Mouse (Mus musculus): ENCODE data around the gene Chd4. TPM values are rescaled to one million over a fixed set of nuclear protein-coding genes. Genes with fewer than 3 reads are reported as not detected.
A peak's percentile ranks its signal among the peaks of the same experiment; 100 is the strongest.

The Chd4 gene
- total RNA-seq, 2 experiments from 2014 or later, result 166 to 171 TPM

DNA sequence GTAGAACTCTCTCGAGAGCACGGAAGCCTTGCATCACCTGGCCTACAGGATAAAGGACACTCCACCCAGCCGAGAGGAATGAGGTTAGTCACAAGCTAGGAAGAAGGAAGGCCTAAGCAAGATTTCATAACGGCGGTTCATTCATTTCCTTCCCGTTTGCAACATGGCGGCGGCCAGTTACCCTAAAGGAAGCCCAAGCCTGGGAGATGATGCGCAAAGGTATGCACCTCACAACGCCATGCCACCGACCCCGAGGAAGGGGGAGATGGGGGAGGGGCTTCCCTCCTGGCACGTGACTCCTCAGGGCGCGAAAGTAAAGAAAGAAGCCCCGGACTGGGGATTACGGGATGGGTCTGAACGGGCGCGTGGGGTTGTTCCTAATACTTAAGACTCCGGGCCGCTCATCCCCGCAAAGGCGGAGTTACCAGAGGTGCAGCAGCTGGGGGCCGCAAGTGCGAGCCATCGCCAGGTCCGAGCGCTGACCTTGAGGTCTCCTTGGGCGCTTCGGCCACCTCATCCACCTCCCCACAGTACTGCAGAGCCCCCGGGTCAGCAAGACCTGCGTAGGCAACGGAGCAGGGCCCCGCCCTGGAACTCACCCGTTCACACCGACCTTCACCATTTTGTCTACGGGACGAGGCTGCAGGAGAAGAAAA lies 69.0 kb downstream of the Chd4 start:
- intact Hi-C loops (cut with DNase I), result loop anchor here (1.0 to 5.0 kb wide), 3 partner anchors 16 to 67 kb away; partner anchors contain the start of genes Chd4 and Vamp1
- Histone ChIP-seq H3K4me3 (peak overlapping the region; percentile 73), H3K27ac (peak overlapping the region; percentile 99)
- peak; percentile 58 to 62 for DNase-seq (ENCODE audit: extremely low spot score in 1 of 2, low spot score in 2 of 2)
- no peak for TF ChIP-seq CTCF (IDR thresholded peaks at IDR 0.05)

DNA sequence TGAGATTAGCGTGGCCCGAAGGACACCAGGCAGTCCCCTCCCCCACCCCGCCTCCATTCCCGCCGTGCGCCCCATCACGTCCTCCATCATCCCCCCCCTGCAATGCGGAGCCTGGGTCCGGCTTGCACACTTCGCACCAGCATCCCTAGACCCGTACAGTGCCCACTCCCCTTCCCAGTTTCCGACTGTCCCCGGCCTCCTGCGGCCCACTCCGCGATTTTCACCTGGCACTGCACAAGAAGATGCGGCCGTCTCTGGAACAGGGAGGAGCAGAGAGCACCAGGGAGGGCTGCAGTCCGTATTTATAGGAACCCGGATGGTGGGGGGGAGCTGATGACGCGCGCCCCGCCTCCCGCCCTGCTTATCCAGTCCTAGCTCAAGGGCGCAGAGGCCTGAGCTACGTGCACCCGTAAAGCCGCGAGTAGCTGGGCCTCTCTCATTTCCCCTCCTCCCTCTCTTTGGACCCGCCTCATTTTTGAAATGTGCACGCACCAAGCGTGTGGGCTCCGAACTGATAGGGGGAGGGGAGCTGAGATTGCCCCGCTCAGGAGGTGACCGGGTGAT lies 69.6 kb downstream of the Chd4 start:
- no peak for TF ChIP-seq CTCF (IDR thresholded peaks at IDR 0.05)
- intact Hi-C loops (cut with DNase I), result loop anchor here (1.0 to 5.0 kb wide), 3 partner anchors 17 to 68 kb away; partner anchors contain the start of genes Chd4 and Vamp1
- H3K4me3 ChIP-seq, result peak overlapping the region; percentile 73
- peak; percentile 96 to 97 for DNase-seq (ENCODE audit: extremely low spot score in 1 of 2, low spot score in 2 of 2)
- H3K27ac ChIP-seq, result peak overlapping the region; percentile 99

DNA sequence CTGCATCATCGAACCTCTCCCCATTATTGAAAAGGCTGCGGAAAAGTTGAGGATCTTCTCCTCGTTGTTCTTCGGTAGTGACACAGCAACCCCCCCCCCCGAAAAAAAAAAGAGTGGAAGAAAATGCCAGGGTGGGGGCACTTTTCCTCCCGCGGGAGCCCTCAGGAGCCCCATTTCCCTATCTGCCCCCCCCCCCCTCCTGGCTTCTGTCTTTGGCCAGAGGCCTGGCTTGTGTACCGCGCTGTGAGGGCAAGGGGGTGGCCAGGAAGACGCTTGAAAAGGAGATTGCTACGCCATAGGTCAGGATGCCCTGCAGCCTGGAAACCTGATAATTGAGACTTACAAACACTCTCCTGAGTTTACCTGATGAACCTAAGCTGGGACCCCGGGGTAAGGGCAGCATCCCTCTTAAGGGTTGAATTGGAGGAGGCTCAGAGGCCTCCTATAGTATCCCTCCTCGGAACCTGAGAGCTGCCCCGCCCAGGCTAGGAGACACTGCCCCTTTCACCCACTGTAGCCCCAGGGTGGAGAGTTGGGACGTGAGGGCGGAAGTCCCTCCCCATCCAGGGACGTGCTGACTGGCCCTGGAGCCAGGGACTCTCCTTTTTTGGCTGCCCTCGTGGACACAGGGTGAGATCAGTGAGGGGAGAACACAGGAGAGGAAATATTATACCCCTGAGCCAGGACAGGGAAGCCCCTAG lies 70.4 kb downstream of the Chd4 start, which contains the start of gene Gapdh:
Gene Gapdh (minus strand): TSS at position 417 of the 701 bp plus-strand sequence.
- Histone ChIP-seq H3K4me3 (peak within 1 kb of the TSS; percentile 73), H3K27ac (peak within 1 kb of the TSS; percentile 99)
- peak in 1 of 2 experiments; percentile 32 for DNase-seq (ENCODE audit: extremely low spot score in 1 of 2, low spot score in 2 of 2)
- intact Hi-C loops (cut with DNase I), result loop anchor here (2.0 to 5.0 kb wide), 2 partner anchors 25 to 69 kb away; partner anchors contain the start of genes Chd4, Mrpl51 and Ncapd2
- TF ChIP-seq CTCF (IDR thresholded peaks at IDR 0.05), result no peak

- intact Hi-C loops (cut with DNase I), result loop anchor here (2.0 to 5.0 kb wide), 2 partner anchors 24 to 70 kb away; partner anchors contain the start of genes Chd4, Mrpl51 and Ncapd2
- peak overlapping the region; percentile 99 for H3K27ac ChIP-seq
- H3K4me3 ChIP-seq, result peak overlapping the region; percentile 73
- no peak for TF ChIP-seq CTCF (IDR thresholded peaks at IDR 0.05)
- peak; percentile 43 to 54 for DNase-seq (ENCODE audit: extremely low spot score in 1 of 2, low spot score in 2 of 2)
Observed at GRCm38 (mm10) chr6:125166861-125167650, 71.3 kb downstream of the Chd4 start.

GRCm38 (mm10) chr6:125168086-125168485 lies 72.3 kb downstream of the Chd4 start:
- Histone ChIP-seq H3K4me3 (no peak overlapping the region), H3K27ac (peak overlapping the region; percentile 99)
- DNase-seq (ENCODE audit: extremely low spot score in 1 of 2, low spot score in 2 of 2), result peak in 1 of 2 experiments; percentile 10
- intact Hi-C loops (cut with DNase I), result loop anchor here (5.0 kb wide), 1 partner anchor 71 kb away; the partner anchor contains the start of gene Chd4
- TF ChIP-seq CTCF (IDR thresholded peaks at IDR 0.05), result no peak

DNA sequence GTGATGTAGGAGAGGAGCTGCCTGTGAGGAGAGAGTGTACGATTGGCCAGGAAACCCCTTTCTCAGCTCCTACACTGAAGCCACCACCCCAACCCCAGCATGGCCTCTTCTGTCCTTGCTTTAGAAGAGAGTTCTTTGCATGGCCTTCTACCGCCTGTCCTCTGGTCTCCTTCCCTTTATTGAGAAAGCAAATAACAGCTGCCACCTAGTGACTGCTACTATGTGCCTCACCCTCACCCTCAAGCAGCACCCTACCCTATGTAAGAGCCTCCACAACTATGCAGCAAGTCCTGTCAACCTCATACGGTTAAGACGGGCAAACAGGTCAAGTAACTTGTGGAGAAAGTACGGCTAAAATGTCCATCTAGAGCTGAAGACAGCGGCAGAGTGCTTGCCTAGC lies 74.4 kb downstream of the Chd4 start:
- peak in 1 of 2 experiments; percentile 13 for DNase-seq (ENCODE audit: extremely low spot score in 1 of 2, low spot score in 2 of 2)
- Histone ChIP-seq H3K4me3 (no peak overlapping the region), H3K27ac (no peak overlapping the region)
- intact Hi-C loops (cut with DNase I), result no loop called here
- peak; percentile 28 for TF ChIP-seq CTCF (IDR thresholded peaks at IDR 0.05)

- no peak for DNase-seq (ENCODE audit: extremely low spot score in 1 of 2, low spot score in 2 of 2)
- intact Hi-C loops (cut with DNase I), result no loop called here
- H3K4me3 ChIP-seq, result no peak overlapping the region
- TF ChIP-seq CTCF (IDR thresholded peaks at IDR 0.05), result no peak
- no peak overlapping the region for H3K27ac ChIP-seq
Observed at GRCm38 (mm10) chr6:125172474-125172873, 76.7 kb downstream of the Chd4 start.

DNA sequence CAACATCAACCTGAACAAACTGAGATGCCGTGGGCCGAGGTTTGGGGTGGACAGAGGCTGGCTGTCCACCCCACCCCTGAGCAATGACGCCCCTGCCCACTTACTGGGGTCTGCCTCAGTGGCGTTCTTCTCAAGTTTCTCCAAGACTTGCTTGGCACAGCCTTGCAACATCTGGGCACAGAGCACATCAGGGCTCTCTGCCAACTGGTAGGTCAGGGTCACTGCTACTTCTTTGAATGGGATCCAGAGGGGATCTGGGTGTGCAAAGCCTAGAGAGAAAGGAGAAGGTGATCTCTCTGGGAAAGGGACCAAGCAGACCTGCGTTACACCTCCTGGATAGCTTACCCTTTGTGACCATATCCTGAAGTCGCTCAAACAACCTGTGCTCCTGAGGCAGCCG lies 77.5 kb downstream of the Chd4 start:
- no peak for TF ChIP-seq CTCF (IDR thresholded peaks at IDR 0.05)
- no peak overlapping the region for H3K4me3 ChIP-seq
- H3K27ac ChIP-seq, result no peak overlapping the region
- no peak for DNase-seq (ENCODE audit: extremely low spot score in 1 of 2, low spot score in 2 of 2)
- intact Hi-C loops (cut with DNase I), result no loop called here

DNA sequence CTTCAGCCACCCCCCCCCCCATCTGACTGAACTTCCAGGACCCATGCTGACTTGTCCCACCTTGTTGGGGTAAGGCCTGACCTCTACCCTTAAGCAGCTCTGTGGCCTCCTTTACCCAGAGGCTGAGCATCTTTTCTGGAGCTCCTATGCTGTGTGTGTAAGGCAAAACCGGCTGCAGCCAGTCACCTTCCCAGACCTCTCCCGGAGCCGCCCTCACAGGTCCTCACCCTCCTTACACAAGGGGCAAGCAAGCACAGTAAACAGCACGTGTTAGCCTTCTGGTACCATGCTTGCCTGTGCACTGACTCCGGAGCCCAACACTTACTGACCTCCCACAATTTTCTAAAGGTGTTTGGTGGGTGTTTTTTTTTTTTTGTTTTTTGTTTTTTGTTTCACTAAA lies 79.7 kb downstream of the Chd4 start:
- Histone ChIP-seq H3K27ac (no peak overlapping the region), H3K4me3 (no peak overlapping the region)
- intact Hi-C loops (cut with DNase I), result no loop called here
- DNase-seq (ENCODE audit: extremely low spot score in 1 of 2, low spot score in 2 of 2), result no peak
- no peak for TF ChIP-seq CTCF (IDR thresholded peaks at IDR 0.05)

DNA sequence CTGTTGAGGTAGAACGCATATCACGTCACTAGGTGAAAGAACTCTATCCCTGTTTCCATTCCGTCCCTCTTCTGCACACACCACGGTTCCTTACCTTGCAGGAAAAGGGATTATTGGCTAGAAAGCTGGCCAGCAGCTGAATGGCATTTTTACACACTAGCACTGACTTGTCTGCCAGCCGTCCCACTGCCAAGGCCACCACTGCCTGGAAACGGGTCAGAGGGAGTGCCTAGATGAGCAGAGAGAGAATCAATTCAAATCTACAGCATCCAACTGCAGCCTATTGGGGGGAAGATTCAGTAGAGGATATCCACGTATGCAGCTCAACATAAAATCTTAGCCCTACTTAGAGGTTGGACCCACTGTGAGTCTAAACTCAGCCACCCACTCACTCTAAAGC lies 83.8 kb downstream of the Chd4 start:
- intact Hi-C loops (cut with DNase I), result no loop called here
- Histone ChIP-seq H3K27ac (no peak overlapping the region), H3K4me3 (no peak overlapping the region)
- peak in 1 of 2 experiments; percentile 9 for DNase-seq (ENCODE audit: extremely low spot score in 1 of 2, low spot score in 2 of 2)
- no peak for TF ChIP-seq CTCF (IDR thresholded peaks at IDR 0.05)

Small RNA genes lying within 50 kb of the gene (microRNA-seq; reads per million reads assigned to microRNA genes)
- 1.5 to 5.0 reads per million in 2 experiments for gene Mir7045

Other genes with a start within 250 kb of the Chd4 start
- gene P3h3, start 238.2 kb upstream of the Chd4 start, total RNA-seq (2021), result 10 to 100 TPM; 29.1 to 33.1 TPM
- gene Gpr162, start 232.0 kb upstream of the Chd4 start, total RNA-seq (2021), result 100 to 1,000 TPM; 231 to 248 TPM
- gene Cd4, start 207.8 kb upstream of the Chd4 start, total RNA-seq (2021), result 1 to 10 TPM; 2.0 to 4.6 TPM
- gene Lag3, start 184.3 kb upstream of the Chd4 start, total RNA-seq (2021), result 1 to 10 TPM; 2.1 to 3.1 TPM
- 100 to 1,000 TPM; 845 to 926 TPM for gene Ptms, start 175.9 kb upstream of the Chd4 start, total RNA-seq (2021)
- 100 to 1,000 TPM; 617 to 624 TPM for gene Mlf2, start 164.6 kb upstream of the Chd4 start, total RNA-seq (2021)
- 100 to 1,000 TPM; 148 to 156 TPM for gene Cops7a, start 130.4 kb upstream of the Chd4 start, total RNA-seq (2021)
- gene Pianp, start 99.3 kb upstream of the Chd4 start, total RNA-seq (2021), result 100 to 1,000 TPM; 176 to 191 TPM
- 10 to 100 TPM; 48.2 to 50.6 TPM for gene Zfp384, start 86.8 kb upstream of the Chd4 start, total RNA-seq (2021)
- 10 to 100 TPM; 49.5 to 56.6 TPM for gene Ing4, start 56.2 kb upstream of the Chd4 start, total RNA-seq (2021)
- gene Acrbp, start 46.3 kb upstream of the Chd4 start, total RNA-seq (2021), result 10 to 100 TPM; 12.2 to 18.4 TPM
- under 1 TPM; 0.50 to 0.68 TPM for gene Lpar5, start 28.1 kb upstream of the Chd4 start, total RNA-seq (2021)
- gene Nop2, start 35.9 kb downstream of the Chd4 start, total RNA-seq (2021), result 10 to 100 TPM; 28.1 to 32.1 TPM
- 10 to 100 TPM; 64.6 to 67.1 TPM for gene Iffo1, start 49.3 kb downstream of the Chd4 start, total RNA-seq (2021)
- gene Gapdh, start 70.5 kb downstream of the Chd4 start, total RNA-seq (2021), result 1,000 to 10,000 TPM; 2,312 to 2,314 TPM
- gene Ncapd2, start 95.7 kb downstream of the Chd4 start, total RNA-seq (2021), result 10 to 100 TPM; 22.6 to 23.4 TPM
- 10 to 100 TPM; 69.1 to 74.5 TPM for gene Mrpl51, start 95.8 kb downstream of the Chd4 start, total RNA-seq (2021)
- gene Vamp1, start 119.6 kb downstream of the Chd4 start, total RNA-seq (2021), result 100 to 1,000 TPM; 125 to 128 TPM
- gene Tapbpl, start 135.9 kb downstream of the Chd4 start, total RNA-seq (2021), result 1 to 10 TPM; 5.0 to 6.0 TPM
- not detected for gene Cd27, start 141.0 kb downstream of the Chd4 start, total RNA-seq (2021)
- gene Tuba3a, start 190.1 kb downstream of the Chd4 start, total RNA-seq (2021), result not detected
- 1 to 10 TPM; 7.9 to 9.1 TPM for gene Ltbr, start 217.9 kb downstream of the Chd4 start, total RNA-seq (2021)
- 1 to 10 TPM; 2.5 to 2.7 TPM for gene Scnn1a, start 224.7 kb downstream of the Chd4 start, total RNA-seq (2021)

All from left cerebral cortex, adult 2 months (tissue).